Mouse (Mus musculus) testis, adult 2 months (tissue): ENCODE measurements around the gene Nrbp1.

Experiments
- CTCF ChIP-seq: fragments of 200-500 bp; IDR thresholded peaks from 2 replicates; pipeline ENCODE4 v1.5.1; 2012; ENCODE audit warnings: low read depth, mild to moderate bottlenecking, inconsistent platforms, low read length, moderate library complexity; ENCODE audit not compliant: control insufficient read depth, insufficient read depth, insufficient replicate concordance
- POLR2A ChIP-seq: fragments of 200-500 bp; IDR thresholded peaks from 2 replicates; pipeline ENCODE4 v1.6.1; 2012; ENCODE audit warnings: low read depth, mild to moderate bottlenecking, inconsistent platforms, low read length, moderate library complexity; ENCODE audit not compliant: control insufficient read depth

DNA sequence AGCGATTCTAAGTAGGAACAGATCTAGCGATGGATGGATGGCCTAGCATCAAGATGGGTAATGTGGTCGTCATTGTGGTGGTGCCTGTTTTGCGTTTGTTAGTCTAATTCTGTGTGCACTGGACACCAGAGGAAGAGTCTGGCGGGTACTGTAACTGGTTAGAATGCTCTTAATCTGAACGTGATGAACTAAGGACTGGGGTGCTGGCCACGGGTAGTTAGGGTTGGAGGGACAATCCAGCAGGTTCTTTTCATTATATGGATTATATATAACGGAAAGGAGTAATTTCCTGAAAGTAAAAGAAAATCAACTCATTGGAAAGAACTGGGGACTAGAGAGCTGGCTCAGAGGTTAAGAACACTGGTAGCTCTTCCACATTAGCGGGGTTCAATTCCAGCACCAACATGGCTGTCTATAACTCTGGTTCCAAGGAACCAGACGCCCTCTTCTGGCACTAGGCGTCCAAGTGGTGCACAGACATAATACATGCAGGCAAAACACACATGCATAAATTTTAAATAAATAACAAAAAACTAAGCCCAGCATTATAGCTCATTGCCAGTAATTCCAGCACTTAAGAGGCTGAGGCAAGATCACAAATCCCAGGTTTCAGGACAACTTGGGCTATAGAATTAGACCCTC is 19.2 kb upstream of the Nrbp1 start:
- no peak for TF ChIP-seq CTCF
- TF ChIP-seq POLR2A, result no peak
